Mouse (Mus musculus) heart, embryonic 14.5 days (tissue): ENCODE measurements around the gene Ddhd1. TPM values are rescaled to one million over a fixed set of nuclear protein-coding genes. Genes with fewer than 3 reads are reported as not detected.

Experiments
- ATAC-seq: fragments of 200-750 bp; cut with Nextera tagmentation; 2 replicates; pipeline ENCODE4 v1.8.0; 2017; ENCODE audit warnings: low read depth, moderate TSS enrichment; ENCODE audit not compliant: insufficient number of reproducible peaks, insufficient read depth, low FRiP score
- H3K27ac ChIP-seq, 2 experiments: fragments of 200-500 bp in 1 of 2; fragments of 300-500 bp in 1 of 2; sonication (generic) in 1 of 2; replicated peaks in 1 of 2; 2 replicates each; pipeline ENCODE4 v1.5.1; 2012 to 2014; ENCODE audit warnings: low read depth in 2 of 2, low read length in 2 of 2, control low read depth in 1 of 2, mild to moderate bottlenecking in 1 of 2, mixed read lengths in 1 of 2; ENCODE audit not compliant: control insufficient read depth in 1 of 2, insufficient read depth in 1 of 2
- H3K27me3 ChIP-seq: fragments of 300-500 bp; sonication (generic); 2 replicates; pipeline ENCODE4 v1.6.1; 2014; ENCODE audit warnings: mild to moderate bottlenecking, low read length, control low read depth; ENCODE audit not compliant: control insufficient read depth, insufficient read depth
- H3K36me3 ChIP-seq: fragments of 300-500 bp; sonication (generic); 2 replicates; pipeline ENCODE4 v1.6.1; 2014; ENCODE audit warnings: mild to moderate bottlenecking, control low read depth, low read length, mixed read lengths; ENCODE audit not compliant: control insufficient read depth, insufficient read depth
- H3K4me1 ChIP-seq, 2 experiments: fragments of 200-500 bp in 1 of 2; fragments of 300-500 bp in 1 of 2; sonication (generic) in 1 of 2; 2 replicates each; pipeline ENCODE4 v1.6.1; 2012 to 2014; ENCODE audit warnings: low read length in 2 of 2, control low read depth in 1 of 2, mixed read lengths in 1 of 2; ENCODE audit not compliant: control insufficient read depth in 2 of 2, insufficient read depth in 2 of 2
- H3K4me2 ChIP-seq: fragments of 300-500 bp; sonication (generic); 2 replicates; pipeline ENCODE4 v1.6.1; 2014; ENCODE audit warnings: mild to moderate bottlenecking, low read length
- H3K4me3 ChIP-seq, 2 experiments: fragments of 200-500 bp in 1 of 2; fragments of 300-500 bp in 1 of 2; sonication (generic) in 1 of 2; 2 replicates each; pipeline ENCODE4 v1.5.1; 2012 to 2014; ENCODE audit warnings: low read length in 2 of 2, mild to moderate bottlenecking in 2 of 2, control low read depth in 1 of 2, low read depth in 1 of 2, moderate library complexity in 1 of 2; ENCODE audit not compliant: control insufficient read depth in 1 of 2, insufficient read depth in 1 of 2
- H3K9ac ChIP-seq: fragments of 300-500 bp; sonication (generic); 2 replicates; pipeline ENCODE4 v1.6.1; 2014; ENCODE audit warnings: mild to moderate bottlenecking, low read length
- H3K9me3 ChIP-seq: fragments of 300-500 bp; sonication (generic); 2 replicates; pipeline ENCODE4 v1.6.1; 2016; ENCODE audit warnings: low read length, control low read depth; ENCODE audit not compliant: control insufficient read depth
- WGBS: fragments of 180-500 bp; shearing (Covaris S2); extraction: QIAGEN DNeasy Blood & Tissue Kit; methylation state at CpG from one replicate; pipeline ENCODE4 v1.1.7; 2014; 5-methylcytosine and 5-hydroxymethylcytosine counted together
- microRNA-seq: library from miRNA; unstranded; fragments of <30 nt; microRNA quantifications from one replicate; pipeline ENCODE4, GENCODE M21; 2016
- polyA plus RNA-seq: library from polyadenylated mRNA; unstranded; fragments of >200 nt; fragmentation: Nextera tagmentation; extraction: Ambion mirVana; gene quantifications from 2 replicates; pipeline ENCODE4 v1.2.1, GENCODE M21; 2014

Ddhd1 gene
- polyA plus RNA-seq, 1 experiment from 2014 or later = 13.8 TPM

DNA sequence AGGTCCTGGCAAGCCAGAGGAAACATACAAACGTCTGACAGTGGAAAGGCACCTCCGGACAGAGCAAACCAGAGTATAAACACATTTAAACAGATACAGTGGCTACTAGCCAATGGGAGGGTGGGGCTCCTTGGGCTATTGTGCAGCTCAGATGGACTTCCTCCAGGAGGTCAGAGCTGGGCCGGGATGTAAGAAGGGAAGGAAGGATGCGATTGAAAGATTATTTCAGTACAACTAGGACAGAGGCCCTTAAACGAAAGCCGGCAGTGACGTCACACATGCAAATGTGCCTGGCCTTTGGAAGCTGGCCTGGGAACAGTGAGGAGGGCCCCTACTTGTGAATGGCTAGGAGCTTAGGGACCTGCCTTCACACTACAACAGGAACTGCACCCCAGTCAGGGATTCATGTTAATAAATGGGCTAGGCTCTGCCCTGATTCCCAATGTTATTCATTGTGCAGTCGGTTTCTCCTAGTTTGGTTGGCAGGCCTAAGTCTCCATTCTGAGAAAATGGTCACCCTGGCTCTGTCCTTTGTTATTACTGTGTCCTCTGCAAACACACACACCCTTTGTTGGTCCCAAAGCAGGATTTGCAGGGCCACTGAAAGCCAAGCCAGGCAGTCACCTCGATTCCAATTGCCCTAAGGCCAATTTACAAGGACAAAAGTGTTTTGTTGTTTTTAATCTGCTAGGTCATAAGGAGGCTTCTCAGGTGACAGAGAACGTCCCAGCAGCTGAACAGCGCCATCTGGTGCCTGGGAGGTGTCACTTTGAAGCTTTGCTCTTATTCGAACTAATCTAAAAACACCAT is 118.1 kb downstream of the Ddhd1 start:
- Histone ChIP-seq H3K9me3 (no peaks in the 10 kb centered on the region), H3K4me2 (peak overlapping the region; percentile 32), H3K4me3 (no peak overlapping the region; a peak in 1 of 4 replicates), H3K27ac (peak overlapping the region; percentile 82 to 87), H3K4me1 (peaks cover 4 to 5% of the 10 kb centered on the region in 2 experiments), H3K27me3 (no peaks in the 10 kb centered on the region), H3K36me3 (no peaks in the 10 kb centered on the region), H3K9ac (peak overlapping the region; percentile 38; the same call in 1 of the 2 replicates)
- peak; percentile 86 for ATAC-seq
- WGBS = 22% methylated on average over 12 of the region's 12 CpGs

Small RNA genes within 50 kb of the gene (microRNA-seq; reads per million reads assigned to microRNA genes)
- gene Mir5131 = not detected

Other genes starting within 250 kb of the Ddhd1 start
- 228 and 235 TPM in 2 replicates for gene Fermt2, start 128.0 kb downstream of the Ddhd1 start, polyA plus RNA-seq